Mouse (Mus musculus) R1 (cell line): ENCODE measurements around the gene 4933428G20Rik.

Experiments
- DNase-seq: peaks from one replicate; pipeline ENCODE4 v3.0.0-alpha.2; 2018; ENCODE audit warnings: low read depth, low spot score

4933428G20Rik gene

DNA sequence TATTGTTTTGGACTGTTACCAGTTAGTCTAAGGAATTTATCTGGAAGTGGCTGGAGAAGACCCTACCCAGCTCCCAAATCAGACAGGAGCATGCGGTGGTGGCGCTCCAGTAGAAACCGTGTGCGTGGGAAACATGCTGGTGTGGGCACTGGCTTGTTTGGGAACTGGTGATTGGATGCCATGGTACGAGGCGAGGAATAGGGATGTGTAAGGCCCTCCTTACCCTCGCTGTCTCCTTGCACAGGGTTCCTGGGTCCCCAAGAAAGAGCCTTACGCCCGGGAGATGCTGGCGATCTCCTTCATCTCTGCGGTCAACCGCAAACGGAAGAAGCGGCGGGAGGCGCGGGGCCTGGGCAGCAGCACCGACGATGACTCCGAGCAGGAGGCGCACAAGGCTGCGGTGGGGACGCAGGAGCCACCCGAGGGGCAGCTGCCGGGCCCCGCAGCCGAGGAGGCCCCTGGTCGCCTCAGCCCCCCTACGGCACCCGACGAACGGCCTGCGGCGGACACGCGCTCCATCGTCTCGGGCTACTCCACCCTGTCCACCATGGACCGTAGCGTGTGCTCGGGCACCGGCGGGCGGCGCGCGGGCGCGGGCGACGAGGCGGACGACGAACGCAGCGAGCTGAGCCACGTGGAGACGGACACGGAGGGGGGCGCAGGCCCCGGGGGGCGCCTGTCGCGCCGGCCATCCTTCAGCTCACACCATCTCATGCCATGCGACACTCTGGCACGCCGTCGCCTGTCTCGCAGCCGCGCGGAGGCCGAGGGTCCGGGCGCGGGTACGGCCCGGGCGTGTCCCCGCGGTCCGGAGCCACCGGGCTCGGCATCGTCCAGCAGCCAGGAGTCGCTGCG, at the start of gene 4933428G20Rik:
4933428G20Rik (minus strand) TSS at position 476 of the 855 bp plus-strand sequence.
- no peak for DNase-seq

DNA sequence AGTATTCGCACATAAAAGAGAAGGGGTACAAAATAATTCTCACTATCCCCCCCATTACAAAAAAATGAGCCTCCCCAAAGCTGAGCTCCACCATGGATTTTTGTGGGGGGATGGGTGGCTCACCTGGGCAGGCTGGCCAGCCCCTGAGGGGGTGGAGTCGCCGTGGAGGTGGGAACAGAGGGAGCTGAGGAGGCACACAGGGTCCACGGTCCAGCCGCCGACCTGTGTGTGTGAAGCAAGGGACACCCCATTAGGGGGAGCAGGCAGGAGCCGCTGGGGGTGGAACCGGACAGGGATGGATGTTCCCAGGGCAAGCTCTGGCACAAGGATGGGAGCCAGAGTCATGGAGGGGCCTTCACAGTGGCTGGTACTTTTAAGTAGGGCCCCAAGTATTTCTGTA, 48.6 kb upstream of the 4933428G20Rik start:
- DNase-seq, result no peak

DNA sequence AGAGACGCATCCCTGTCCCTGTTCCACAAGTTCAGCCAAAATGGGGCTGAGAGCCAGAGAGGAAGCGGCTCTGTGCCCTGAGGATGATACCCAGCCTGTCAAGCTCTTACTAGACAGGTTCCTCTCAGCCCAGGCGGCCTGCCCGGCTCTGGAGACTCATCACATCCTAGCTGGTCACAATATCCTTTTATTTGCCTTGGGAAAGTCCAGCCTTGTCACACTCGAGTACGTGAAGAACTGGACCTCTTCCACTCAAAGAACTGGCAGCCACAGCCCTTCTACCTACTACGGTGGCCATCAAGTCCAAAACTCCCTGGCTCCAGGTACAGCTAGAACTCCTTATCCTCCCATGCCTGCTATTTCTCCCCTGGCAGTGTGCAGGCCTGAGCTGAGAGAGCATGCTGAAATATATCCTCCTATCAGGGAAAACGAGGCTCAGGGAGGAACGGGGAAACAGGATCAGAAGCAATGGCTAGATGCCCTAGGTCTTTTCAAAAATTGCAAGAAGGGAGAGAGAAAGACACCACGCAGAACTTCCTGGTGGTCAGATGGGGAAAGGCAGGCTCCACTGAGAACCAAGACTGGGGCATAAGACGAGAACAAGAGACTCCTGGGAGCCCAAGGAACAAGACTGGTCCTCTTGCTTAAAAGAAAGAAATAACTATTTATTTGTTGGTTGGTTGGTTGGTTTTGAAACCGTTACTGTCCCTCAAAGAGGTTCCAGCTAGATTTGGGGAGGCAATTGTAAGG, 48.0 kb upstream of the 4933428G20Rik start:
- DNase-seq, result peak; percentile 48

GRCm38 (mm10) chr11:97546804-97547411, 46.8 kb upstream of the 4933428G20Rik start:
- peak; percentile 77 for DNase-seq

DNA sequence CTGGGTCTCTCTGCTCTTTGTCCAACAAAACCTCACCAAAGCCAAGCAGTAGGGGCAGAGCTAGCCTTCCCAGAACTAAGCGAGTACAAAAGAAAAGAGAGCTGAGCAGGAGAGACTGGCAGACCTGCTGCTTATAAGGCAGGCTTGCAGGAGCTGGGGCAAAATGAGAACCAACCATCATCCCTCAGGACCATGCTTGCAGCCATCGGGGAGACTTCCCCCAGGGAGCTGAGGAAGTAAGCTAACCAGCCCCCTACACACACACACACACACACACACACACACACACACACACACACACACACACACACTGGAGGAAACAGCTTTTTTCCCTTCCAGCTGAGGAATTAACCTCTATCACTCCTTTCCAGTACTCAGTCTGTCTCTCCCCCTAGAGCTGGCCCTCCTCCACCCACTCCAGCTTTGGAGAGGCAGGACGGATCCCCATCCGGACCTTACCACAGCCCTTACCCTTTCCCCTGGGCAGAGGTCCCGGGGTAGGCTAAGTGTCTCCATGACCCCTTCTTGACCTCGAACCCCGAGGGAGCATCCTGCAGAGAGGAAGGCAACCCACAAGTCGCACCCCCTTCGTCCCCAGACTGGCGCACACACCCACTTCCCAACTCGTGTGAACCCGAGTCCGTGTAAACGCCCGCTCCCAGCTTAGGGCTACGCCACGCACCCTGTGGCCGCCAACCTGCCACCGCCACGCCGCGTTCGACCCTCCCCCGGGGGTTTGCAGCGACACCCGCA, 45.8 kb upstream of the 4933428G20Rik start:
- DNase-seq, result peak; percentile 74

DNA sequence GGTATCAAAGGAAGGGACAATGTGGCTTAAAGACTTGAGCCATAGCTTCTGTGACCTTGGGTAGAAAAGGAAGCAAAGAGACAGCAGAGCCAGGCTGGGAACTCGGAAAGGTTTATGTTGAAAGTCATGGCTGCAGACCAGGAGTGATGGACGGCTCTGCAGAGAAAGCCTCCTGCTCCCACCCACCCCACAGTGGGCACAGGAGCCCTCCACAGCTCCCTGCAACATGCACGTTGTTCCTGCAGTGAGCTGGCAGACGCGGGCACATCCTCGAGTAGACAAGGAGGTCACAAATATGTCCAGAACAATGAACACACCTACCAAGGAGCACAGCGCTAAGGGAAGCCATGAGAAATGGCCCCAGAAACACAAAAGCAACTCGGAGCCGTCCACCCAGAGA, 43.7 kb upstream of the 4933428G20Rik start:
- no peak for DNase-seq

GRCm38 (mm10) chr11:97543181-97543733, 43.1 kb upstream of the 4933428G20Rik start:
- no peak for DNase-seq

- no peak for DNase-seq
These were observed 42.3 kb upstream of the 4933428G20Rik start for GRCm38 (mm10) chr11:97542171-97543150.

DNA sequence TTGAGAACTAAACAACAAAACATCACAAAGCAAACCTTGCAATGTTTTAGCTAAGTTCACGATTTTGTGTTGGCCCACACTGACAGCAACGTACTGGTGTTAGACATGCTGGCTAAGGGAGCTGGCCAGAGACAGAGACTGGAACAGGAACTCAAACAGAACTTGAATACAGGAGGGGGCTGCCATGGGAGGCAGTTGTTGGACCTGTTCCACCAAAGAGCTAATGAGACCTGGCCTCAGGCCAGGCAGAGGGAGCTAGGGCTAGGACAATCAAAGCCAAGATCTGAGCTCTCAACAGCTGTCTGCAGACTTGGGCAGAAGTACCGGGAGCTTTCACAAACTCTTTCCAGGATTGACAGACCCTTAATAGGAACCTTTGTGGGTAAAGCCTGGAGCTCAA, 40.5 kb upstream of the 4933428G20Rik start:
- no peak for DNase-seq

DNA sequence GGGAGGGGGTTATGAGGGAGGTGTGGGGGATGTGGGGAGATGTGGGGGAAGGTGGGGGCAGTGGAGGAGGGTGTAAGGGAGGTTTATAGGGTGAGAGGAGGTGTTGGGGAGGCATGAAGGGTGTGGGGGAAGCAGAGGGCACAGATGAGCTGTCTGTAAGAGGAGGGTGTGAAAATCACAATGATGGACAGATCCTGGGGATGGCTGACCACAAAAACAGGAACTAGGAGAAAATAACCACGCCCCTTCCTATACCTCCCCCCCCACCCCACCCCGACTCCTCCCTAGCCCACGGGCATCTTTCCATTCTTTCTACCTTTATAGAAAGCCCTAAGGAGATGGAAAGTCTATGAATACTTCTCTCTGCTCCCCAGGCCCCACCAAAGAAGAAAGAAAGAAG, 40.0 kb upstream of the 4933428G20Rik start:
- DNase-seq, result no peak

- no peak for DNase-seq
These were observed 39.5 kb upstream of the 4933428G20Rik start for GRCm38 (mm10) chr11:97539622-97540021.

DNA sequence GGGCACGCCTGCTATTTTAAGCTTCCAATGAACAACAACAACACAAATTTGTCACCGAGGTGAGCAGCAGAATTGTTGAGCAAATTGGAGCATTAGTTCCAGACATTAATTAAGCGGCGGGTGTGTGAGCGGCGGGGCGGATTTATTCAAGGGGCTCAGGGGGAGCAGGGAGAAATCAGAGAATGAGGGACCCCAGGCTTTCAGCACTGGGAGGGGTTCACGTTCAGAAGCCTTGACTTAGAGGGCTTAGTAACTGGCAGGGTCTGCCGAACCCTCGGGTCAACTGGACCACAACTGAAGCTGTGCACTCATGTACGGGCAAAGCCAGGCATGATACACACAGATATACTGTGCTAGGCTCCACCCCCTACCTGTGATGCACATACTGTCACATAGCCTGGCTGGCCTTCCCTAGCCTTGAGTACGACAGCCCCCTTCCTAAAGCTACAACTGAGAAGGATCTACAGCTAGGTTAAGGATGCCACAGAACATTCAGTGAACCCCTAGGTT, 37.5 kb upstream of the 4933428G20Rik start:
- no peak for DNase-seq

- DNase-seq, result peak; percentile 57
These were observed 36.9 kb upstream of the 4933428G20Rik start for GRCm38 (mm10) chr11:97536835-97537579.

- DNase-seq, result no peak
These were observed 36.1 kb upstream of the 4933428G20Rik start for GRCm38 (mm10) chr11:97536083-97536747.

GRCm38 (mm10) chr11:97535660-97536059, 35.5 kb upstream of the 4933428G20Rik start:
- no peak for DNase-seq

DNA sequence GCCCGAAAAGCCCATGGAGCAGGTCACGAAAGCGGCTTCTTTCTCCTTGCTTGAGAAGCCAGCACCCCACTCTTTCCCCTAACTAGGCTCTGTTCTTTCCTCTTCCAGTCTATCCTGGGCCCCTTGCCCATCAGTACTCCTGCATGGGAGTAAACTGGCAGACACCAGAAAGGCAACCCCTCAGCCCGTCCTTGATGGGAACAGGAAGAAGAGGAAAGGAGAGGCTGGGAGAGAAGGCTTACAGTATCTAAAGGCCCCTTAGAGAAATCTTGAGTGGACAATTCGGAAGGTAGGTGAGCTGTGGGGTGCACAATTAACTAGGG, 35.1 kb upstream of the 4933428G20Rik start:
- no peak for DNase-seq

GRCm38 (mm10) chr11:97534442-97535307, 34.5 kb upstream of the 4933428G20Rik start:
- DNase-seq, result peak; percentile 46

- no peak for DNase-seq
These were observed 33.5 kb upstream of the 4933428G20Rik start for GRCm38 (mm10) chr11:97533653-97534052.
